Mouse (Mus musculus) heart, postnatal 0 days (tissue): ENCODE data around the gene Wsb1.

Experiments
- CTCF ChIP-seq: IDR thresholded peaks from 2 replicates; pipeline ENCODE4 v1.5.1; 2016; ENCODE audit warnings: antibody characterized with exemption, control low read depth, low read depth
- EP300 ChIP-seq: IDR thresholded peaks from 2 replicates; pipeline ENCODE4 v1.6.1; 2016; ENCODE audit warnings: antibody characterized with exemption, low read depth

DNA sequence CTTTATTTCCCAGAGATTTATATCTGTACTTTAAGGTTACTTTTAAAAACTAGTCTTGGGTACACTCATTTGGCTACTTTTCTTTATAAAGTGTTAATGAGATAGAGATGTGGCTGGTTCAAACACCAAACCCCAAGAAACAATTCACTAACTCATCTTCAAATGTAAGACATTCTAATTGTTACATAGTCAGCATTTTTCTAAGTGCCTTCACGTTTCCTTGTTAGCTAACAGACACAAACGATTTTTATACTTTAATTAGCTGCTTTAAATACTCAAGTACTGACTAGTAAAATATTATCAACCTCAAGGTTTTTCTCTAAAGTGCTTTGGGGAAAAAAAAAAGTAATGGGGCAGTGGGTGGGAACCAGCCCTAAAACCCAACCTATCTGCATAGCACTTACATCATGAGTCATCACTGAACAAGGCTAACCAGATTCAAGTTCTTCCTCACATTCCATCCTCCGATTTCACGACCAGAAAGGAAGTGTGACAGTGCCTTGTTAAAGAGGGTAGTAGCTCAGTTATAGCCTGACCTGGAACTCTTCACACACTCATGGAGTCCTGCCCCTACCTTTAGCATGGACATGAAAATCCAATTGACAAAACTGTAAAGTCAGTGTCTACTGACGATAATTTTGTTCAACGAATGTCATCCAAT, 1.5 kb downstream of the Wsb1 start:
- TF ChIP-seq CTCF (no peak), EP300 (no peak)
